Mouse (Mus musculus) cerebellum, adult 2 months (tissue): Measurements from ENCODE around the gene Cst12.

Experiments
- CTCF ChIP-seq: fragments of 200-500 bp; IDR thresholded peaks from 2 replicates; pipeline ENCODE4 v1.5.1; 2011; ENCODE audit warnings: low read depth, mild to moderate bottlenecking, control low read depth, low read length, moderate library complexity, borderline replicate concordance; ENCODE audit not compliant: insufficient read depth
- POLR2A ChIP-seq: fragments of 200-500 bp; IDR thresholded peaks from 2 replicates; pipeline ENCODE4 v1.6.1; 2011; ENCODE audit warnings: low read length, control low read depth, borderline replicate concordance; ENCODE audit not compliant: insufficient read depth

- no peak for TF ChIP-seq CTCF
- no peak for TF ChIP-seq POLR2A
These were observed 49.1 kb downstream of the Cst12 start for GRCm38 (mm10) chr2:148838075-148838777.
